Mouse (Mus musculus) cerebellum, adult (tissue): ENCODE measurements around the gene Vgll4.
A peak's percentile ranks its signal among the peaks of the same experiment; 100 is the strongest.
"Not testable (repeated sequence)": the region's sequence is repeated elsewhere in the genome, so short reads cannot be mapped to it uniquely, and the experiment has no call there.

Experiments
- ATAC-seq: cut with Nextera tagmentation; 2 replicates; pipeline ENCODE4 v1.9.2; 2017; ENCODE audit warnings: mild to moderate bottlenecking, moderate library complexity, mixed read lengths; ENCODE audit not compliant: insufficient number of reproducible peaks, low FRiP score, low TSS enrichment

The Vgll4 gene

GRCm38 (mm10) chr6:114944456-114945438 lies 25.0 kb downstream of the Vgll4 start:
- ATAC-seq: no peak

- no peak for ATAC-seq
These were observed 28.5 kb downstream of the Vgll4 start for GRCm38 (mm10) chr6:114941201-114941849.

- ATAC-seq: no peak
These were observed 30.1 kb downstream of the Vgll4 start for GRCm38 (mm10) chr6:114939666-114940065.

GRCm38 (mm10) chr6:114936941-114937313 lies 32.9 kb downstream of the Vgll4 start:
- no peak for ATAC-seq

- ATAC-seq: no peak
These were observed 33.4 kb downstream of the Vgll4 start for GRCm38 (mm10) chr6:114936297-114936940.

- no peak for ATAC-seq
These were observed 34.4 kb downstream of the Vgll4 start for GRCm38 (mm10) chr6:114935362-114935761.

GRCm38 (mm10) chr6:114934045-114934444 lies 35.7 kb downstream of the Vgll4 start:
- no peak for ATAC-seq

GRCm38 (mm10) chr6:114932991-114933392 lies 36.8 kb downstream of the Vgll4 start:
- ATAC-seq: no peak

- ATAC-seq: no peak
These were observed 37.7 kb downstream of the Vgll4 start for GRCm38 (mm10) chr6:114932116-114932500.

GRCm38 (mm10) chr6:114931212-114932115 lies 38.3 kb downstream of the Vgll4 start:
- no peak for ATAC-seq

- no peak for ATAC-seq
These were observed 39.1 kb downstream of the Vgll4 start for GRCm38 (mm10) chr6:114930646-114931045.

- ATAC-seq: no peak
These were observed 39.7 kb downstream of the Vgll4 start for GRCm38 (mm10) chr6:114930038-114930591.

GRCm38 (mm10) chr6:114929346-114929745 lies 40.4 kb downstream of the Vgll4 start:
- peak; percentile 37; the same call in 1 of the 2 replicates for ATAC-seq

- peak; percentile 47; the same call in 1 of the 2 replicates for ATAC-seq
These were observed 41.3 kb downstream of the Vgll4 start for GRCm38 (mm10) chr6:114928462-114928861.

- ATAC-seq: no peak
These were observed 42.4 kb downstream of the Vgll4 start for GRCm38 (mm10) chr6:114927400-114927799.

- no peak for ATAC-seq
These were observed 43.2 kb downstream of the Vgll4 start for GRCm38 (mm10) chr6:114926369-114927157.

- no peak for ATAC-seq
These were observed 44.6 kb downstream of the Vgll4 start for GRCm38 (mm10) chr6:114925196-114925595.

- ATAC-seq: not testable (repeated sequence)
These were observed 47.3 kb downstream of the Vgll4 start for GRCm38 (mm10) chr6:114922355-114923096.
